Mouse (Mus musculus): ENCODE data around the gene Rgmb. TPM values are rescaled to one million over a fixed set of nuclear protein-coding genes. Genes with fewer than 3 reads are reported as not detected.

Rgmb gene
- polyA plus RNA-seq, 1 experiment: 13.8 TPM

GRCm38 (mm10) chr17:15776349-15776748 lies 54.5 kb downstream of the Rgmb start:
- Histone ChIP-seq H3K4me3 (no peak overlapping the region), H3K4me2 (ENCODE audit: low read depth) (no peak overlapping the region), H3ac (ENCODE audit: control insufficient read depth, insufficient read length) (no peak overlapping the region), H3K36me3 (ENCODE audit: control insufficient read depth, insufficient read depth) (no peaks in the 10 kb centered on the region), H3K27me3 (ENCODE audit: control insufficient read depth, insufficient read depth, insufficient read length) (no peaks in the 10 kb centered on the region), H3K79me2 (ENCODE audit: control insufficient read depth, insufficient read depth) (no peaks in the 10 kb centered on the region)
- TF ChIP-seq MYOG (IDR thresholded peaks at IDR 0.05; ENCODE audit: control insufficient read depth in 1 of 3, insufficient read depth in 1 of 3, insufficient read length in 2 of 3, low read depth in 2 of 3) (no peak), REST (IDR thresholded peaks at IDR 0.05; ENCODE audit: insufficient read depth, insufficient read length) (no peak), TCF12 (IDR thresholded peaks at IDR 0.05; ENCODE audit: insufficient read depth, poor library complexity, severe bottlenecking) (no peak), POLR2A (IDR thresholded peaks at IDR 0.05; ENCODE audit: insufficient read length, low read depth) (no peak), USF1 (IDR thresholded peaks at IDR 0.05; ENCODE audit: low read depth) (no peak), MAX (IDR thresholded peaks at IDR 0.05; ENCODE audit: low read depth) (no peak), MYOD1 (IDR thresholded peaks at IDR 0.05; ENCODE audit: control insufficient read depth in 1 of 3, insufficient read length in 2 of 3, low read depth in 2 of 3) (no peak), CEBPB (IDR thresholded peaks at IDR 0.05; ENCODE audit: insufficient read depth, poor library complexity, severe bottlenecking) (no peak), TCF3 (IDR thresholded peaks at IDR 0.05; ENCODE audit: insufficient read length, low read depth) (no peak), POLR2AphosphoS2 (IDR thresholded peaks at IDR 0.05; ENCODE audit: insufficient read length, low read depth) (no peak), E2F4 (IDR thresholded peaks at IDR 0.05; ENCODE audit: insufficient read depth) (no peak), SRF (IDR thresholded peaks at IDR 0.05; ENCODE audit: control insufficient read depth, insufficient read length, low read depth) (no peak)

GRCm38 (mm10) chr17:15774565-15775215 lies 56.1 kb downstream of the Rgmb start:
- no peak for TF ChIP-seq E2F4 (IDR thresholded peaks at IDR 0.05; ENCODE audit: insufficient read depth)
- no peak for TF ChIP-seq REST (IDR thresholded peaks at IDR 0.05; ENCODE audit: insufficient read depth, insufficient read length)
- TF ChIP-seq USF1 (IDR thresholded peaks at IDR 0.05; ENCODE audit: low read depth): no peak
- TF ChIP-seq MYOD1 (IDR thresholded peaks at IDR 0.05; ENCODE audit: control insufficient read depth in 1 of 3, insufficient read length in 2 of 3, low read depth in 2 of 3): no peak
- TF ChIP-seq TCF3 (IDR thresholded peaks at IDR 0.05; ENCODE audit: insufficient read length, low read depth): no peak
- TF ChIP-seq MAX (IDR thresholded peaks at IDR 0.05; ENCODE audit: low read depth): no peak
- no peak for TF ChIP-seq SRF (IDR thresholded peaks at IDR 0.05; ENCODE audit: control insufficient read depth, insufficient read length, low read depth)
- no peak for TF ChIP-seq TCF12 (IDR thresholded peaks at IDR 0.05; ENCODE audit: insufficient read depth, poor library complexity, severe bottlenecking)
- TF ChIP-seq POLR2A (IDR thresholded peaks at IDR 0.05; ENCODE audit: insufficient read length, low read depth): no peak
- TF ChIP-seq CEBPB (IDR thresholded peaks at IDR 0.05; ENCODE audit: insufficient read depth, poor library complexity, severe bottlenecking): no peak
- no peak for TF ChIP-seq POLR2AphosphoS2 (IDR thresholded peaks at IDR 0.05; ENCODE audit: insufficient read length, low read depth)
- no peak for TF ChIP-seq MYOG (IDR thresholded peaks at IDR 0.05; ENCODE audit: control insufficient read depth in 1 of 3, insufficient read depth in 1 of 3, insufficient read length in 2 of 3, low read depth in 2 of 3)
- Histone ChIP-seq H3K36me3 (ENCODE audit: control insufficient read depth, insufficient read depth) (peaks cover 10% of the 10 kb centered on the region), H3K4me3 (no peak overlapping the region), H3K79me2 (ENCODE audit: control insufficient read depth, insufficient read depth) (no peaks in the 10 kb centered on the region), H3ac (ENCODE audit: control insufficient read depth, insufficient read length) (no peak overlapping the region), H3K27me3 (ENCODE audit: control insufficient read depth, insufficient read depth, insufficient read length) (no peaks in the 10 kb centered on the region), H3K4me2 (ENCODE audit: low read depth) (no peak overlapping the region)

GRCm38 (mm10) chr17:15773956-15774355 lies 56.9 kb downstream of the Rgmb start:
- Histone ChIP-seq H3ac (ENCODE audit: control insufficient read depth, insufficient read length) (no peak overlapping the region), H3K4me2 (ENCODE audit: low read depth) (no peak overlapping the region), H3K36me3 (ENCODE audit: control insufficient read depth, insufficient read depth) (peaks cover 10% of the 10 kb centered on the region), H3K27me3 (ENCODE audit: control insufficient read depth, insufficient read depth, insufficient read length) (no peaks in the 10 kb centered on the region), H3K79me2 (ENCODE audit: control insufficient read depth, insufficient read depth) (no peaks in the 10 kb centered on the region), H3K4me3 (no peak overlapping the region)
- TF ChIP-seq MYOG (IDR thresholded peaks at IDR 0.05; ENCODE audit: control insufficient read depth in 1 of 3, insufficient read depth in 1 of 3, insufficient read length in 2 of 3, low read depth in 2 of 3) (no peak), MAX (IDR thresholded peaks at IDR 0.05; ENCODE audit: low read depth) (no peak)

GRCm38 (mm10) chr17:15769081-15769724 lies 61.6 kb downstream of the Rgmb start:
- H3ac ChIP-seq (ENCODE audit: control insufficient read depth, insufficient read length): no peak overlapping the region
- peaks cover 42% of the 10 kb centered on the region for H3K36me3 ChIP-seq (ENCODE audit: control insufficient read depth, insufficient read depth)
- no peak for TF ChIP-seq USF1 (IDR thresholded peaks at IDR 0.05; ENCODE audit: low read depth)
- TF ChIP-seq CEBPB (IDR thresholded peaks at IDR 0.05; ENCODE audit: insufficient read depth, poor library complexity, severe bottlenecking): 0 out of 2 replicates have a peak, but pooled peaks have one; percentile 33
- H3K4me2 ChIP-seq (ENCODE audit: low read depth): no peak overlapping the region
- H3K27me3 ChIP-seq (ENCODE audit: control insufficient read depth, insufficient read depth, insufficient read length): no peaks in the 10 kb centered on the region
- H3K4me3 ChIP-seq: no peak overlapping the region
- H3K79me2 ChIP-seq (ENCODE audit: control insufficient read depth, insufficient read depth): no peaks in the 10 kb centered on the region

- no peak overlapping the region for H3K4me2 ChIP-seq (ENCODE audit: low read depth)
- no peaks in the 10 kb centered on the region for H3K79me2 ChIP-seq (ENCODE audit: control insufficient read depth, insufficient read depth)
- no peak overlapping the region for H3K4me3 ChIP-seq
- peaks cover 41% of the 10 kb centered on the region for H3K36me3 ChIP-seq (ENCODE audit: control insufficient read depth, insufficient read depth)
- H3ac ChIP-seq (ENCODE audit: control insufficient read depth, insufficient read length): no peak overlapping the region
- H3K27me3 ChIP-seq (ENCODE audit: control insufficient read depth, insufficient read depth, insufficient read length): no peaks in the 10 kb centered on the region
- no peak for TF ChIP-seq E2F4 (IDR thresholded peaks at IDR 0.05; ENCODE audit: insufficient read depth)
- TF ChIP-seq MAX (IDR thresholded peaks at IDR 0.05; ENCODE audit: low read depth): no peak
- no peak for TF ChIP-seq POLR2A (IDR thresholded peaks at IDR 0.05; ENCODE audit: insufficient read length, low read depth)
- no peak for TF ChIP-seq TCF12 (IDR thresholded peaks at IDR 0.05; ENCODE audit: insufficient read depth, poor library complexity, severe bottlenecking)
- TF ChIP-seq CEBPB (IDR thresholded peaks at IDR 0.05; ENCODE audit: insufficient read depth, poor library complexity, severe bottlenecking): no peak
- no peak for TF ChIP-seq MYOD1 (IDR thresholded peaks at IDR 0.05; ENCODE audit: control insufficient read depth in 1 of 3, insufficient read length in 2 of 3, low read depth in 2 of 3)
- no peak for TF ChIP-seq REST (IDR thresholded peaks at IDR 0.05; ENCODE audit: insufficient read depth, insufficient read length)
- TF ChIP-seq TCF3 (IDR thresholded peaks at IDR 0.05; ENCODE audit: insufficient read length, low read depth): no peak
- TF ChIP-seq SRF (IDR thresholded peaks at IDR 0.05; ENCODE audit: control insufficient read depth, insufficient read length, low read depth): no peak
- no peak for TF ChIP-seq USF1 (IDR thresholded peaks at IDR 0.05; ENCODE audit: low read depth)
- TF ChIP-seq POLR2AphosphoS2 (IDR thresholded peaks at IDR 0.05; ENCODE audit: insufficient read length, low read depth): no peak
- no peak for TF ChIP-seq MYOG (IDR thresholded peaks at IDR 0.05; ENCODE audit: control insufficient read depth in 1 of 3, insufficient read depth in 1 of 3, insufficient read length in 2 of 3, low read depth in 2 of 3)
Observed at GRCm38 (mm10) chr17:15761191-15761590, 69.6 kb downstream of the Rgmb start.
